Mouse (Mus musculus): ENCODE data around the gene Dcp1a.

DNA sequence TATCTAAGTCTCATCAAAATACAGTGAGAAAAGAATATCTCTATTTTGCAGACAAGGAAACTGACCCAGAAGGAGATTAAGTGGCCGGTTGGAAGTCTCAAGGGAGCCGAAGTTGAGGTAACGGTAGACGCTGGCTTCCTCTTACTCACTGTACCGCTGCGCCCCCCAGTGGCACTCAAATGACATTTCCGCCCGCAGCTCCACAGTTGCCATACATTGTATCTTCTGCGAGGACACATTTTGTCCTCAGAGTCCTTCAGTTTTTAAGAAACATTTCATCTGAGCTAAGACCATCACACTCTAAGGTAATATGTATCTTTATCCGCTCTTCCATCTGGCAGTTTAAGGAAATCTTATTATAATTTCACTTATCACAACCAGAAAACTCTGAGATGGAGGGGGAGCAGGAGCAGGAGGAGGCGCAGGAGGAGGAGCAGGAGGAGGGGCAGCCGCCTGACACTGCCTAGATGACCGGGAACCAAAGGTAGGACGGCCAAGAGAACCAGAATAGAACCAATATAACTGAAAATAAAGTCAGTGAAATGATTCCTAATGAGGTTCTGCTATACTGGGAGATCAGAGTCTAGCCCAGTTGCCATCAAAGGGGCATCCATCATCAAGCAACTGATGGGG, 19.3 kb upstream of the Dcp1a start:
- TF ChIP-seq CTCF (IDR thresholded peaks at IDR 0.05; ENCODE audit: insufficient read depth, low read depth, low read length): peak; percentile 88
- no peak for TF ChIP-seq POLR2A (IDR thresholded peaks at IDR 0.05; ENCODE audit: insufficient read depth, low read depth, low read length)

Measured in olfactory bulb, adult 2 months (tissue).